Mouse (Mus musculus) heart, postnatal 0 days (tissue): Measurements from ENCODE around the gene Psme2. TPM values are rescaled to one million over a fixed set of nuclear protein-coding genes. Genes with fewer than 3 reads are reported as not detected.

Source experiments
- ATAC-seq: fragments of 200-750 bp; cut with Nextera tagmentation; 2 replicates; pipeline ENCODE4 v1.8.0; 2017; ENCODE audit warnings: low read depth, moderate number of reproducible peaks, moderate library complexity; ENCODE audit not compliant: insufficient read depth
- DNase-seq: peaks from one replicate; pipeline ENCODE4 v3.0.0-alpha.2; 2016; ENCODE audit warnings: low spot score
- H3K27ac ChIP-seq: fragments of 300-500 bp; sonication (generic); 2 replicates; pipeline ENCODE4 v1.5.1; 2014; ENCODE audit warnings: low read depth, mild to moderate bottlenecking
- H3K27me3 ChIP-seq: fragments of 300-500 bp; sonication (generic); 2 replicates; pipeline ENCODE4 v1.6.1; 2014; ENCODE audit warnings: low read length, mixed read lengths; ENCODE audit not compliant: control insufficient read depth, insufficient read depth
- H3K36me3 ChIP-seq: fragments of 300-500 bp; sonication (generic); replicated peaks from 2 replicates; pipeline ENCODE4 v1.6.1; 2014; ENCODE audit warnings: low read length, mixed read lengths; ENCODE audit not compliant: control insufficient read depth, insufficient read depth
- H3K4me1 ChIP-seq: fragments of 300-500 bp; sonication (generic); 2 replicates; pipeline ENCODE4 v1.6.1; 2014; ENCODE audit warnings: antibody characterized with exemption; ENCODE audit not compliant: control insufficient read depth, insufficient read depth
- H3K4me2 ChIP-seq: fragments of 300-500 bp; sonication (generic); 2 replicates; pipeline ENCODE4 v1.6.1; 2014; ENCODE audit warnings: low read depth, mild to moderate bottlenecking, low read length, moderate library complexity
- H3K4me3 ChIP-seq: fragments of 300-500 bp; sonication (generic); 2 replicates; pipeline ENCODE4 v1.5.1; 2014; ENCODE audit warnings: low read depth, low read length
- H3K9ac ChIP-seq: fragments of 300-500 bp; sonication (generic); replicated peaks from 2 replicates; pipeline ENCODE4 v1.6.1; 2014; ENCODE audit warnings: low read depth, low read length, mixed read lengths
- H3K9me3 ChIP-seq: fragments of 300-500 bp; sonication (generic); replicated peaks from 2 replicates; pipeline ENCODE4 v1.6.1; 2016; ENCODE audit warnings: low read length; ENCODE audit not compliant: control insufficient read depth
- CTCF ChIP-seq: IDR thresholded peaks from 2 replicates; pipeline ENCODE4 v1.5.1; 2016; ENCODE audit warnings: antibody characterized with exemption, control low read depth, low read depth
- EP300 ChIP-seq: IDR thresholded peaks from 2 replicates; pipeline ENCODE4 v1.6.1; 2016; ENCODE audit warnings: antibody characterized with exemption, low read depth
- WGBS: fragments of 180-500 bp; shearing (Covaris S2); extraction: QIAGEN DNeasy Blood & Tissue Kit; methylation state at CpG from one replicate; pipeline ENCODE4 v1.1.7; 2014; 5-methylcytosine and 5-hydroxymethylcytosine counted together
- polyA plus RNA-seq: library from polyadenylated mRNA; unstranded; fragments of >200 nt; fragmentation: Nextera tagmentation; extraction: Ambion mirVana; gene quantifications from 2 replicates; pipeline ENCODE4 v1.2.1, GENCODE M21; 2015
- total RNA-seq: library from RNA; depleted of rRNA; stranded (reverse); fragments of >200 nt; gene quantifications from 2 replicates; pipeline ENCODE4 v1.2.3, GENCODE M21; 2014; ENCODE audit warnings: low replicate concordance

The Psme2 gene
- total and polyA plus RNA-seq, 2 experiments from 2014 or later: 35.3 to 220 TPM

DNA sequence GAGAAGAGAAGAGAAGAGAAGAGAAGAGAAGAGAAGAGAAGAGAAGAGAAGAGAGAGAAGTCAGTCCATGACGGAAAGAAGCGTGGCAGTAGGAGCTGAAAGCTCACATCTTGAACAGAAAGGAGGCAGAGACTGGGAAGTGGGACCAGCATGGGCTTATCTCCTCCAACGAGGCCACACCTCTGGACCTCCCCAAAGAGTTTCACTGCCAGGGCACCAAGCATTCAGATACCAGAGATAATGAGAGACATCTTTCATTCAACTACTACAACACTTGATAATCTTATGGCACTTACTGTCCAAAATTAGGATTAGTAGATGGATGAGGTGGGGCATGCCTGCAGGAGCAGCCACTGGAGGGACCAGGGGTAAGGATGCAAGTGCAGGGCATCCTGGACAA lies 35.1 kb downstream of the Psme2 start:
- no peaks in the 10 kb centered on the region for H3K9me3 ChIP-seq
- no peak for TF ChIP-seq CTCF
- TF ChIP-seq EP300: no peak
- H3K36me3 ChIP-seq: no peaks in the 10 kb centered on the region
- WGBS: 61% methylated on average over 3 of the region's 3 CpGs
- H3K9ac ChIP-seq: no peak overlapping the region
- DNase-seq: no peak
- H3K4me2 ChIP-seq: no peak overlapping the region
- H3K27ac ChIP-seq: no peak overlapping the region
- ATAC-seq: no peak
- H3K4me3 ChIP-seq: no peak overlapping the region
- no peaks in the 10 kb centered on the region for H3K27me3 ChIP-seq
- no peaks in the 10 kb centered on the region for H3K4me1 ChIP-seq

GRCm38 (mm10) chr14:55554635-55555034 lies 36.3 kb downstream of the Psme2 start:
- ATAC-seq: no peak
- TF ChIP-seq CTCF (no peak), EP300 (no peak)
- H3K27ac ChIP-seq: no peak overlapping the region

DNA sequence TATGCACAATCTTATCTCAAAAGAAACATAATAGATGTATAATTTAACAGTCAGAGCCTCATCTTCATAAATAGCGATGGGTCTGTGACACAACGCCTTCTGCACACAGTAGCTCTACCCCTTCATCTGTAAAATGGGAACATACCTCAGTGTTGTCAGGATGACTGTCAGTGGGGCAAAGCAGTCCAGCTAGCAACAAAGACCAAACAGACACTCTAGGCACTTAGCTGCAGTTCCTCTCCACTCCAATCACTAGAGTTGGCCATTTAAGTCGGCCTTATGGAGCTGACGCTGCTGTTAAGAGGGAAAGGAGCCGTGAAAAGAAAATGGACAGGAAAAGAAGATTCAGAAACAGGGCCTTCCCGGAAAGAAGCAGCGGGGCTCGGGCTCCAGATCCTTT lies 39.1 kb downstream of the Psme2 start:
- TF ChIP-seq CTCF: no peak
- no peak for TF ChIP-seq EP300
- ATAC-seq: no peak
- 87% methylated on average over 8 of the region's 8 CpGs for WGBS

More at GRCm38 (mm10) chr14:55554635-55555034, 36.3 kb downstream of the Psme2 start:
- no peak overlapping the region for H3K4me2 ChIP-seq
- H3K4me1 ChIP-seq: no peaks in the 10 kb centered on the region
- H3K36me3 ChIP-seq: no peaks in the 10 kb centered on the region; the same call in 1 of the 2 replicates
- DNase-seq: no peak
- H3K4me3 ChIP-seq: no peak overlapping the region
- no peaks in the 10 kb centered on the region for H3K9me3 ChIP-seq
- H3K27me3 ChIP-seq: no peaks in the 10 kb centered on the region
- H3K9ac ChIP-seq: no peak overlapping the region

GRCm38 (mm10) chr14:55551347-55551746 lies 39.6 kb downstream of the Psme2 start:
- Histone ChIP-seq H3K4me1 (no peaks in the 10 kb centered on the region), H3K4me3 (no peak overlapping the region), H3K27ac (no peak overlapping the region), H3K27me3 (no peaks in the 10 kb centered on the region), H3K9me3 (no peaks in the 10 kb centered on the region), H3K36me3 (peaks cover 31% of the 10 kb centered on the region), H3K9ac (no peak overlapping the region), H3K4me2 (no peak overlapping the region)
- 75% methylated on average over 5 of the region's 5 CpGs for WGBS
- DNase-seq (no peak), ATAC-seq (no peak)
- no peak for TF ChIP-seq EP300
- TF ChIP-seq CTCF: no peak

More for the DNA sequence above, 39.1 kb downstream of the Psme2 start:
- Histone ChIP-seq H3K4me1 (no peaks in the 10 kb centered on the region), H3K9me3 (no peaks in the 10 kb centered on the region), H3K36me3 (peaks cover 27% of the 10 kb centered on the region), H3K4me2 (no peak overlapping the region), H3K27ac (no peak overlapping the region), H3K27me3 (no peaks in the 10 kb centered on the region), H3K9ac (no peak overlapping the region), H3K4me3 (no peak overlapping the region)
- DNase-seq: no peak

GRCm38 (mm10) chr14:55550191-55550590 lies 40.7 kb downstream of the Psme2 start:
- ATAC-seq: no peak
- H3K4me3 ChIP-seq: no peak overlapping the region
- peaks cover 43% of the 10 kb centered on the region for H3K36me3 ChIP-seq
- no peaks in the 10 kb centered on the region for H3K9me3 ChIP-seq
- WGBS: 81% methylated on average over 6 of the region's 6 CpGs
- no peak for DNase-seq
- no peak overlapping the region for H3K9ac ChIP-seq
- no peak for TF ChIP-seq CTCF
- TF ChIP-seq EP300: no peak
- H3K4me1 ChIP-seq: no peaks in the 10 kb centered on the region
- no peak overlapping the region for H3K27ac ChIP-seq
- H3K27me3 ChIP-seq: no peaks in the 10 kb centered on the region
- no peak overlapping the region for H3K4me2 ChIP-seq

DNA sequence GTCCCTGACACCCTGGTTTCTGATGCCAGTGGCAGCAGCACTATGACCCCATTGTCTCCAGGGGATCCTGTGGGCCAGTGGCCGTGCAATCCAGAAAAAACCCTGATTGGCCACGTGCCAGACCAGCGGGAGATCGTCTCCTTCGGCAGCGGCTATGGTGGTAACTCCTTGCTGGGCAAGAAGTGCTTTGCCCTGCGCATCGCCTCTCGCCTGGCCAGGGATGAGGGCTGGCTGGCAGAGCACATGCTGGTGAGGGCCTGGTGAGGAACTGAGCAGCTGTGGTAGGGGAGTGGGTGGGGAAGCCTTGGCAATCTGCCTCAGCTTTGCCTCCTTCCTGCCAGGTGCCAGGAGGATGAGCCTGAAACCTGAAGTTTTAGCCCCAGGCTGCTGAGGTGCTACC lies 46.6 kb downstream of the Psme2 start:
- ATAC-seq (no peak), DNase-seq (no peak)
- H3K4me2 ChIP-seq: no peak overlapping the region
- no peaks in the 10 kb centered on the region for H3K27me3 ChIP-seq
- H3K27ac ChIP-seq: no peak overlapping the region
- no peaks in the 10 kb centered on the region for H3K9me3 ChIP-seq
- TF ChIP-seq CTCF (no peak), EP300 (no peak)
- peaks cover 13% of the 10 kb centered on the region for H3K4me1 ChIP-seq
- H3K9ac ChIP-seq: no peak overlapping the region
- peaks cover 60% of the 10 kb centered on the region for H3K36me3 ChIP-seq
- 65% methylated on average over 9 of the region's 9 CpGs for WGBS
- no peak overlapping the region for H3K4me3 ChIP-seq
